Mouse (Mus musculus) liver, postnatal 0 days (tissue): Measurements from ENCODE around the gene Mtfr2. TPM values are rescaled to one million over a fixed set of nuclear protein-coding genes. Genes with fewer than 3 reads are reported as not detected.

Experiments
- ATAC-seq: fragments of 200-750 bp; cut with Nextera tagmentation; 2 replicates; pipeline ENCODE4 v1.8.0; 2017; ENCODE audit warnings: mild to moderate bottlenecking, moderate library complexity
- DNase-seq: peaks from one replicate; pipeline ENCODE4 v3.0.0-alpha.2; 2016
- H3K27ac ChIP-seq: fragments of 300-500 bp; sonication (generic); 2 replicates; pipeline ENCODE4 v1.5.1; 2014; ENCODE audit warnings: antibody characterized with exemption, moderate library complexity, mild to moderate bottlenecking, low read depth
- H3K27me3 ChIP-seq: fragments of 300-500 bp; sonication (generic); 2 replicates; pipeline ENCODE4 v1.6.1; 2014; ENCODE audit warnings: low read length, control low read depth, mixed read lengths; ENCODE audit not compliant: insufficient read depth
- H3K36me3 ChIP-seq: fragments of 300-500 bp; sonication (generic); replicated peaks from 2 replicates; pipeline ENCODE4 v1.6.1; 2014; ENCODE audit warnings: mild to moderate bottlenecking, control low read depth, low read length, moderate library complexity, mixed read lengths; ENCODE audit not compliant: insufficient read depth
- H3K4me1 ChIP-seq: fragments of 300-500 bp; sonication (generic); 2 replicates; pipeline ENCODE4 v1.6.1; 2014; ENCODE audit warnings: antibody characterized with exemption, mild to moderate bottlenecking, control low read depth; ENCODE audit not compliant: insufficient read depth
- H3K4me2 ChIP-seq: fragments of 300-500 bp; sonication (generic); 2 replicates; pipeline ENCODE4 v1.6.1; 2014; ENCODE audit warnings: low read depth, mild to moderate bottlenecking, low read length, moderate library complexity, mixed read lengths
- H3K4me3 ChIP-seq: fragments of 300-500 bp; sonication (generic); 2 replicates; pipeline ENCODE4 v1.5.1; 2014; ENCODE audit warnings: low read depth, low read length
- H3K9ac ChIP-seq: fragments of 300-500 bp; sonication (generic); replicated peaks from 2 replicates; pipeline ENCODE4 v1.6.1; 2014; ENCODE audit warnings: mild to moderate bottlenecking, moderate library complexity
- H3K9me3 ChIP-seq: fragments of 300-500 bp; sonication (generic); 2 replicates; pipeline ENCODE4 v1.6.1; 2016; ENCODE audit warnings: mild to moderate bottlenecking, control low read depth, low read length, mixed read lengths
- CTCF ChIP-seq: sonication (generic); IDR thresholded peaks from 2 replicates; pipeline ENCODE4 v1.5.1; 2016; ENCODE audit warnings: antibody characterized with exemption, low read depth
- EP300 ChIP-seq: IDR thresholded peaks from 2 replicates; pipeline ENCODE4 v1.6.1; 2016; ENCODE audit warnings: antibody characterized with exemption, low read depth, mild to moderate bottlenecking
- WGBS: fragments of 180-500 bp; shearing (Covaris S2); extraction: QIAGEN DNeasy Blood & Tissue Kit; methylation state at CpG from one replicate; pipeline ENCODE4 v1.1.7; 2014; ENCODE audit not compliant: insufficient replicate concordance; 5-methylcytosine and 5-hydroxymethylcytosine counted together
- polyA plus RNA-seq: library from polyadenylated mRNA; unstranded; fragments of >200 nt; fragmentation: Nextera tagmentation; extraction: Ambion mirVana; gene quantifications from 2 replicates; pipeline ENCODE4 v1.2.1, GENCODE M21; 2015

Mtfr2 gene
- polyA plus RNA-seq, 1 experiment from 2014 or later: 1.5 TPM

DNA sequence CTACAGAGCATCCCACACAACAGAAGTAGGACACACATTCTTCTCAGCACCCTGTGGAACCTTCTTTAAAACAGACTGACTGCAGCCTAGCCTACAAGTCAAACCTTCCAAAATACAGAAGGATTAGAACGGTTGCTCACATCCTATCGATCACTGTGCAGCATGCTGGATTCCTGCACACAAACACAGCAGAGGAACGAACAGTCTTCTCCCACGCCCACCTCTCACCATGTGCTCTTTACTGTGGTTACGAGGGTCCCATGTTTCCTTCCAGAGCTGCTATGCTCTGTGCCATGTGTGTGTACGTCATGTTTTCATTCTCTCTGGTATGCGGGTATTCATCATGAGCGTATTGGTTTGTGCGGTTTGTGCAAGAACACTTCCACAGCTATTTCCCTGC lies 30.1 kb downstream of the Mtfr2 start:
- no peaks in the 10 kb centered on the region for H3K27me3 ChIP-seq
- WGBS: 76% methylated on average over 9 of the region's 9 CpGs
- no peaks in the 10 kb centered on the region for H3K4me1 ChIP-seq
- no peak overlapping the region for H3K27ac ChIP-seq
- ATAC-seq (no peak), DNase-seq (no peak)
- no peaks in the 10 kb centered on the region for H3K9me3 ChIP-seq
- no peak overlapping the region for H3K4me3 ChIP-seq
- no peak overlapping the region for H3K9ac ChIP-seq
- no peak for TF ChIP-seq EP300
- no peak for TF ChIP-seq CTCF
- H3K36me3 ChIP-seq: no peaks in the 10 kb centered on the region
- no peak overlapping the region for H3K4me2 ChIP-seq

DNA sequence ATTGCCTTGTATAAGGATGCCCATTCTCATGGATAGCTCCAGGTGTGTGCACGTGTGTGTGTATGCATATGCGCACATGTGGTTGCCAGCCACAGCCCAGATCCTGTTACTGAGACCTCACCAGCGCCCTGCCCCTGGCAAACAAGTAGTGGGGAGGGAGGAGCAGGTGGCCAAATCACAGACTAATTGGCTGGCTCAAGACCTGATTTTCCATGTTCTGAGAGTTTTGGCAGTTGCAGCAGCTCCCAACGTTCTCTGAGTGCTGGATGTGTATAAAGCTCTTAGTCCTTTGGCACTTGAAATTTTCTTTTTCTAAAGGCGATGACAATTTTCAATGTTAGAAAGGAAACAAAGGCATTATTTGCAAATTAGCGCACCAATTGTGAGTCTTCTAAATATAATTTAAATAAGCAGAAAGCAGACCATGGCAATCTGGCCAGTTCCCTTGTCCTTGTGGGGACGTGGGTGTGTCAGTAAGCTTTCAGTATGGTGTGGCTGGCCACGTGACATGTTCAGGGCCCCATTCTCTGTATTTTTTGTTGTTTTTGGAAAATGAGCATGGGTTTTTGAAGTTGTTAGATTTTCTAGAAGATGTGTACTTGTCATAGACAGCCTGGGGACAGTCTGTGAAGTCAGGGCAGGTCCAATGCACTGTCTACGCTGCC lies 31.6 kb downstream of the Mtfr2 start:
- Histone ChIP-seq H3K4me3 (no peak overlapping the region), H3K9me3 (no peaks in the 10 kb centered on the region), H3K4me1 (no peaks in the 10 kb centered on the region), H3K36me3 (no peaks in the 10 kb centered on the region), H3K4me2 (no peak overlapping the region), H3K27ac (no peak overlapping the region), H3K9ac (no peak overlapping the region), H3K27me3 (no peaks in the 10 kb centered on the region)
- TF ChIP-seq EP300 (no peak), CTCF (no peak)
- 75% methylated on average over 9 of the region's 9 CpGs for WGBS
- ATAC-seq (no peak), DNase-seq (no peak)

GRCm38 (mm10) chr10:20380798-20381197 lies 33.2 kb downstream of the Mtfr2 start:
- WGBS: 66% methylated on average over 3 of the region's 3 CpGs
- no peaks in the 10 kb centered on the region for H3K36me3 ChIP-seq
- no peaks in the 10 kb centered on the region for H3K4me1 ChIP-seq
- no peak overlapping the region for H3K27ac ChIP-seq
- H3K27me3 ChIP-seq: no peaks in the 10 kb centered on the region
- no peak overlapping the region for H3K9ac ChIP-seq
- DNase-seq: no peak
- H3K4me2 ChIP-seq: no peak overlapping the region
- ATAC-seq: no peak
- no peaks in the 10 kb centered on the region for H3K9me3 ChIP-seq
- TF ChIP-seq EP300: no peak
- TF ChIP-seq CTCF: no peak
- no peak overlapping the region for H3K4me3 ChIP-seq

DNA sequence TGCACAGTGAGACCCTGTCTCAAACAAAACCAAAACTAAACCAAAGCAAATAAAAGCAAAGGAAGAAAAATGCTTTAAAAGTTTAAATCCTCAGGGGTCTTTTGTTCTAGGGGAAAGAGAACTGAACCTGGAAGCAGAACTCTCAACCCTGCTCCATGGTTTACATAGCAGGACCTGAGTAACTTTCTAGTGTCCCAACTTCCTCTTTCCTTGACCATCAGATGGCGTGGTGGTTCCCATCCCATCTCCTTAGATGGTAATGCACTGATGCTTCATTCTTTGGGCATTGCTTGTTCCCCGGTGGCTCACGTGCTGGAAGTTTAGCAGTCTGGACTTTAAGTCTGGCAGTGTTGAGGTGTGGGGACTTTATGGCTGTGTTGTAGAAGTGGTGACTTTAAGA lies 33.8 kb downstream of the Mtfr2 start:
- no peak overlapping the region for H3K4me2 ChIP-seq
- TF ChIP-seq EP300 (no peak), CTCF (no peak)
- no peaks in the 10 kb centered on the region for H3K9me3 ChIP-seq
- no peak overlapping the region for H3K27ac ChIP-seq
- no peak for ATAC-seq
- H3K36me3 ChIP-seq: no peaks in the 10 kb centered on the region
- H3K4me3 ChIP-seq: no peak overlapping the region
- no peak overlapping the region for H3K9ac ChIP-seq
- no peak for DNase-seq
- no peaks in the 10 kb centered on the region for H3K27me3 ChIP-seq
- no peaks in the 10 kb centered on the region for H3K4me1 ChIP-seq
- WGBS: 62% methylated on average over 3 of the region's 3 CpGs

- ATAC-seq (no peak), DNase-seq (no peak)
- no peaks in the 10 kb centered on the region for H3K36me3 ChIP-seq
- no peak overlapping the region for H3K9ac ChIP-seq
- no peaks in the 10 kb centered on the region for H3K4me1 ChIP-seq
- TF ChIP-seq EP300: no peak
- TF ChIP-seq CTCF: no peak
- no peak overlapping the region for H3K4me3 ChIP-seq
- no peak overlapping the region for H3K4me2 ChIP-seq
- H3K9me3 ChIP-seq: no peaks in the 10 kb centered on the region
- H3K27ac ChIP-seq: no peak overlapping the region
- WGBS: 77% methylated on average over 6 of the region's 6 CpGs
- no peaks in the 10 kb centered on the region for H3K27me3 ChIP-seq
These were observed 35.3 kb downstream of the Mtfr2 start for GRCm38 (mm10) chr10:20382807-20383419.

DNA sequence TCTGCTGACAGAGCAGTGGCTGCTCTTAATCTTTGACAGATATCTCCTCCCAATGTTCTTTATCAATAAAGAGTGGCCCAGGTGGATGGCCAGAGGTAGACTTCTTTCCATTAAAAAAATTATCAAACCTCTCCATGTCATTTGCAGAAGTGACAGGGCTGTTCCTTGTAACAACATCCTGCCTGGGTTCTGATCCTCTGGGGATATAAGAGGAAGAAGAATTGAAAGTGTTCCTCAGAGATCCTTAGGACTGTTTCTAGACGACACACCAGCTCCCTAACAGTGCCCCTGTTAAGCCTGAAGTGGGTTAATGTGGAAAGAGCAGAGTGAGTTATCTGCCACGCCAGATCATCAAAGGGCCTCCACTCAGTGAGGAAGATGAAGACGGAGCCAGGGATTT lies 43.0 kb downstream of the Mtfr2 start:
- Histone ChIP-seq H3K27me3 (no peaks in the 10 kb centered on the region), H3K27ac (no peak overlapping the region), H3K4me3 (no peak overlapping the region), H3K9me3 (no peaks in the 10 kb centered on the region), H3K9ac (no peak overlapping the region), H3K36me3 (no peaks in the 10 kb centered on the region), H3K4me1 (no peaks in the 10 kb centered on the region), H3K4me2 (no peak overlapping the region)
- WGBS: 49% methylated on average over 3 of the region's 3 CpGs
- DNase-seq: no peak
- TF ChIP-seq CTCF: no peak
- no peak for TF ChIP-seq EP300
- no peak for ATAC-seq
